Mouse (Mus musculus): ENCODE data around the gene Ppp1r26. TPM values are rescaled to one million over a fixed set of nuclear protein-coding genes. Genes with fewer than 3 reads are reported as not detected.
A peak's percentile ranks its signal among the peaks of the same experiment; 100 is the strongest.

Gene Ppp1r26
- 4.2 and 6.3 TPM in 2 replicates for polyA plus RNA-seq (2016; fragmentation: Nextera tagmentation; extraction: Ambion mirVana)

DNA sequence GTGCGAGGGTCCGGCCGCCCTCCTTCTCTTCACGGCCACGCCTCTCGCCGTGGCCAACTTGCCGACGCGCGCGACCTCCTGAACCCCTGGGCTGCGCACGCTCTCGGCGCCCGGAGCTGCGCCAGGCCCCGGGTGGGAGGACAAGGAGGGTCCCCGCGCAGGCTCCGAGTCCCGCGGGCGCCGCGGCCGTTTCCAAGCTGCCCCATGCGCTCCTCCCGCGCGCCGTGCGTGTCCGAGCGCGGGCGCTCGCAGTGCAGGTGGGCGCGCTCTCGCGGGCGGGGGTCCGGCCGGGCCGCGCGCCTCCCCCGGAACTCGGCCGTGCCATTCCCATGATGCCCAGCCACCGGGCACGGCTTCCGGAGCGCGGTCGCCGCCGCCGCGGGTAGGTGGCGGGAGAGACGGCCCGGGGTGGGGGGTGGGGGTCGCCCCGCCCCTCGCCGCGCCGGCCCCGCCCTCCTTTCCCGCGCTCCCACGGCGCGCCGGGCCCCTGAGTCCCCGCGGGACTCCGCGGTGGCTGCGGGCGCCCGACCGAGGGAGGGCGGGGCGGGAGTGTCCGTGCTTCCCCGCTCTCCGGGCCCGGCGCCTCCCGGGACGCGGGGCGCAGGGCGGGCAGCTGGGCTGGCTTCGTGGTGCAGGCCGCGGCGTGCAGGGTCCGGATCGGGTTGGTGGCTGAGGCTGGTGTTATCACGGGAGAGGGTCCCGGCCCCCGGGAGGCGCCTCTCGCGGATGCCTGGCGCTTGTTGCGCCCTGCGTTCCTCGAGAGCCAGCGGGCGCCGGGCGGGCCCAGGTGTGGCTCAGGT is at the start of gene Ppp1r26:
TSS of gene Ppp1r26 (plus strand) at position 286 of the 800 bp plus-strand sequence.
- H3K4me1 ChIP-seq, result peaks cover 24% of the 10 kb centered on the region
- H3K36me3 ChIP-seq, result peaks cover 27% of the 10 kb centered on the region
- H3K9me3 ChIP-seq (replicated peaks), result no peaks in the 10 kb centered on the region
- peak within 1 kb of the TSS; percentile 90 for H3K27ac ChIP-seq
- peak; percentile 68 for DNase-seq (ENCODE audit: low spot score)
- under 1% methylated on average over 113 of the region's 118 CpGs for WGBS
- H3K4me3 ChIP-seq, result peak within 1 kb of the TSS; percentile 87
- peaks cover 29% of the 10 kb centered on the region for H3K27me3 ChIP-seq (ENCODE audit: low read depth, poor library complexity, severe bottlenecking)

DNA sequence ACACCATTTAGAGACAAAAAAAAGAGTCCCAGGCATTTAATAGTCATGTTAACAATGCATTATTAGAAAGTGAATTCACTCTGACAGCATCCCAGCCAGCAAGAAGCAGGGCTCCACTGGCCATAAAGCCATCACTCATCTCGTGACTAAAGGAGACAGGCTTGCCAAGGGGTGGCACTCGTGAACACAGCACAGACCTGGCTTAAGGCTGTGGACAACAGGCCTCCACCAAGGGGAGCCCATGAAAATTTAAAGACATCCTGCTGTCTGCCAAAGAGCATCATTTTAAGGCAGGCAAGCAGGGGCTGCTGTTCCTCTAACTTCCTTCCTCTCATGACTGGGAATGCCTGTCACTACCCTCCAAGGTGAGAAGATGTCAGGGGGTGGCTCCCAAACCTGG is 49.7 kb upstream of the Ppp1r26 start:
- DNase-seq (ENCODE audit: low spot score), result no peak
- Histone ChIP-seq H3K36me3 (no peaks in the 10 kb centered on the region), H3K4me1 (peaks cover 33% of the 10 kb centered on the region), H3K9me3 (replicated peaks) (no peaks in the 10 kb centered on the region), H3K4me3 (no peak overlapping the region), H3K27ac (peak overlapping the region; percentile 32; the same call in 1 of the 2 replicates), H3K27me3 (ENCODE audit: low read depth, poor library complexity, severe bottlenecking) (no peaks in the 10 kb centered on the region)
- WGBS, result 41% methylated on average over 2 of the region's 2 CpGs

DNA sequence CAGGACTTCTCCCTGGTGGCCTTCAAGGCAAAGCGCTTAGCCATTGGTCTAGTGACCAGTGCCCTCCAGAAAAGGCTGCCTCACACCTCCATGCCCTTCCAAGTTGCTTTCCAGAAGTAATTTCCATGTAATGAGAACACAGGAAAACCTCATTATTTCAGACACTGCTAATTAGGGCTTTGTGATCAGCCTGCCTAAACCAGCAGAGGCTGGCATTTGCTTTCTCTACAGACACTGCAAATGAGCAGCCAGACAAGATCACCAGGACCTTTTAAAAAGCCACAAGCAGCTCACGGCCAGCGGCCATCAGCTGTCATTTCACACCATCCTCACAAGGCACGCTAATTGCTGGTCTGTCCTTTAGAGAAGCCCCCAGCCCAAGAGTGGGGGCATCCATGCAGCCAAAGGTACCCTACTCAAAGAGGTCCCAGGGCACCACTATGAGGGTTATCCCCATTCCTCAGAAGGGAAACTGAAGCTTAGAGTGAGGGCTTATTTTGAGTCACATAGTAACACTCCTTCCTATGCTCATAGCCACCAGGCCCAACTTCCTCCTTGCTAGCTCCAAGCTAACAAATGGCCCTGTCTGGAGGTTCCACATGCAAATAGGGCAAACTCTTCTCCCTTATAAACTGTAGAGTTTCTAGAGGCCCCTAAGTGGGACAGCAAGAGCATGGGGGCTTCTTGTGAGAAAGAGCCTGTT is 49.0 kb upstream of the Ppp1r26 start:
- 51% methylated on average over 4 of the region's 4 CpGs for WGBS
- Histone ChIP-seq H3K27ac (peak overlapping the region; percentile 32; the same call in 1 of the 2 replicates), H3K36me3 (no peaks in the 10 kb centered on the region), H3K4me3 (no peak overlapping the region), H3K9me3 (replicated peaks) (no peaks in the 10 kb centered on the region), H3K4me1 (peaks cover 39% of the 10 kb centered on the region), H3K27me3 (ENCODE audit: low read depth, poor library complexity, severe bottlenecking) (no peaks in the 10 kb centered on the region)
- no peak for DNase-seq (ENCODE audit: low spot score)

DNA sequence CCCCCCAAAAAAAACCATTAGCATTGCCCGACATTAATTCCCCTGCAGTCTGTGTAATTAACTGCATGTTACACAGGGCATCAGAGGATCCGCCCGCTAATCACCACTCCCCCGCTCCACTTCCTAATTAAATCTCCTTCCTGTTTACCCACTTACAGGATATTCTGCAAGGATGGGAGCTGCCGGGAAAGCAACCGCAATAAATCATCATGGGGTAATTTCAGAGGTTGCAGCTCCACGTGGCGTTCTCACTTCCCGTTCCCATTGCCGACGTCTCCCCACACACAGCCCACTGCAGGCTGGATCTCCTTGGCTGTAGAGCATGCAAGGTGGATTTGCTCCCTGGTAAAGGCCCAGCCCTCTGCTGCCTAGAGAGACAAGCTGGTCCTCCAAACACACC is 45.0 kb upstream of the Ppp1r26 start:
- Histone ChIP-seq H3K4me1 (peaks cover 26% of the 10 kb centered on the region), H3K27me3 (ENCODE audit: low read depth, poor library complexity, severe bottlenecking) (no peaks in the 10 kb centered on the region), H3K9me3 (replicated peaks) (no peaks in the 10 kb centered on the region), H3K4me3 (no peak overlapping the region), H3K36me3 (no peaks in the 10 kb centered on the region), H3K27ac (peak overlapping the region; percentile 54; the same call in 1 of the 2 replicates)
- DNase-seq (ENCODE audit: low spot score), result peak; percentile 54
- WGBS, result 20% methylated on average over 11 of the region's 11 CpGs

DNA sequence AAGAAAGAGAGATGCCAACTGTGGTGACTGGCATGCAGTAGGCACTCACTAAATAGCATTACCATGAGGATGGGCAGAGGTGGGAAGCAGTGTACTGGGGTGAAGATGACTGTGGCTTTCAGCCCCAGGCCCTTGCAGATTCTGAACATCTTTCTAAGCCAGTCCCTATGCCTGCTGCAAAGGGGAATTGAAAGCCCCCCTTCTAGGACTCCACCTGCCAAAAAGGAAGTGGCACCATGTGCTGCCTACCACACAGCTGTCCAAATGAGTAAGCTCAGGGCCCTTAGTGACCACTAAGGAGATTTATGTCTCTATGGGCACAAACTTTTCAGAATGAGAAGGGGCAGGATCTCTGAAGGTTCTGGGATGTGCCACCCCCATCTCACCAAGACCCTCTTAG is 44.5 kb upstream of the Ppp1r26 start:
- DNase-seq (ENCODE audit: low spot score), result no peak
- H3K4me1 ChIP-seq, result peaks cover 21% of the 10 kb centered on the region
- H3K9me3 ChIP-seq (replicated peaks), result no peaks in the 10 kb centered on the region
- H3K36me3 ChIP-seq, result no peaks in the 10 kb centered on the region
- H3K4me3 ChIP-seq, result no peak overlapping the region
- H3K27ac ChIP-seq, result peak overlapping the region; percentile 22; the same call in 1 of the 2 replicates
- H3K27me3 ChIP-seq (ENCODE audit: low read depth, poor library complexity, severe bottlenecking), result no peaks in the 10 kb centered on the region

DNA sequence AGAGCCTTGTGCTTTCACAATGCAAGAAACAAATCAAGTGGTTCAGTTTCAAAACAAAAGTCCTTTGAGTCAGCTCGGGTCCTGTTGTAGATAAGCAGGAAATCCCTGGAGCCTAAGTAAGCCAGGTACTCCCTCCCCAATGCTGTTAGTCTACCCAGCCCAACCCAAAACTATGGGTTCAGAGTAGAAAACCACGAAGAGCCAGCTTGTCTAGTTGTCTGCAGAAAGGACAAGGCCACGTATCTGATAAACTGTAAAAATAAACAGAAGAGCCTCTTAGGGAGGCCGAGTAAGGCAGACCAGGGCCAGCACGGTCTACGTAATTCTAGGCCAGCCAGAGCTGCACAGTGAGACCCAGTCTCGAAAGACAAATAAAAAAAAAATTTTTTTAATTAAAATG is 38.8 kb upstream of the Ppp1r26 start:
- peak overlapping the region; percentile 34 for H3K27ac ChIP-seq
- H3K4me3 ChIP-seq, result no peak overlapping the region
- 70% methylated on average over 7 of the region's 7 CpGs for WGBS
- H3K27me3 ChIP-seq (ENCODE audit: low read depth, poor library complexity, severe bottlenecking), result no peaks in the 10 kb centered on the region
- H3K4me1 ChIP-seq, result peaks cover 21% of the 10 kb centered on the region
- no peaks in the 10 kb centered on the region for H3K9me3 ChIP-seq (replicated peaks)
- DNase-seq (ENCODE audit: low spot score), result no peak
- H3K36me3 ChIP-seq, result no peaks in the 10 kb centered on the region

DNA sequence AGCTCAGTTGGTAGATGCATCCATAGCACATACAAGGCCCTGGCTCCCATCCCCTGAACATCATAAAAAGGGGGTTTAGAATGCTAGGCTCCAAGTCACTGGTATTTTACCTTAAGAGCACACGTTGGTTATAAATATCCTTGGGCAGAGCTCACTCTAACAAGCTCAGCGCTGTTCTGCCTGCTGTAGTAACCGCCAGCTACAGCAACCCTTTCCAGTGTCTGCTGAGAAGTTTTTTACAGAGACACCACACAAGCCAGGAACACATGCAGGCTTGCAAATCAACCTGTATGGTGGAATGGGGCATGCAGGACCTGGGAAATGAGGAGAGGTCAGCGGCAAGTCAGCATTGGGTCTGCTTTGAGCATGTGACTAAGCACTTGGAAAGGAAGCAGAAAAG is 37.5 kb upstream of the Ppp1r26 start:
- no peaks in the 10 kb centered on the region for H3K27me3 ChIP-seq (ENCODE audit: low read depth, poor library complexity, severe bottlenecking)
- no peak overlapping the region for H3K27ac ChIP-seq
- DNase-seq (ENCODE audit: low spot score), result no peak
- no peaks in the 10 kb centered on the region for H3K9me3 ChIP-seq (replicated peaks)
- 85% methylated on average over 4 of the region's 4 CpGs for WGBS
- no peak overlapping the region for H3K4me3 ChIP-seq
- no peaks in the 10 kb centered on the region for H3K36me3 ChIP-seq
- peaks cover 22% of the 10 kb centered on the region for H3K4me1 ChIP-seq

DNA sequence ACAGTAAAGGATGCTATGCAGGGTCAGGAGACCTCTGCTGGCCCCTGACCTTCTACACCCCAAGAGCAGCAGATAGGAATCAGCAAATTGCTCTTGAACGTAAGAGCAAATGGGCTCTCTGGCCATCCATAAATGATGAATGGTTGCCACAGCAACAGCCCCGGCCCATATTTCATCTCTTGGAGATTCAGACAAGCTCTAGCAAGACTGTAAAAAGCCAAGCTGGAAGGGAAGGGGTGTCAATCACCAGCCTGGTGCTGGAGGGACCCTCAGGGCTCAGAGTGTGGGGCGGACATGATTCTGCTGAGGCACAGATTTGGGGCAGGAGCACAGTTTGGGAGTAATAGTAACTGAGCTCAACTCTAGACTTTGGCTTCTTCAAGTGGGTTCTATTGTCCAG is 37.0 kb upstream of the Ppp1r26 start:
- no peaks in the 10 kb centered on the region for H3K36me3 ChIP-seq
- H3K4me3 ChIP-seq, result no peak overlapping the region
- peaks cover 27% of the 10 kb centered on the region for H3K4me1 ChIP-seq
- no peak for DNase-seq (ENCODE audit: low spot score)
- H3K9me3 ChIP-seq (replicated peaks), result no peaks in the 10 kb centered on the region
- no peak overlapping the region for H3K27ac ChIP-seq
- WGBS, result 64% methylated on average over 3 of the region's 3 CpGs
- no peaks in the 10 kb centered on the region for H3K27me3 ChIP-seq (ENCODE audit: low read depth, poor library complexity, severe bottlenecking)

DNA sequence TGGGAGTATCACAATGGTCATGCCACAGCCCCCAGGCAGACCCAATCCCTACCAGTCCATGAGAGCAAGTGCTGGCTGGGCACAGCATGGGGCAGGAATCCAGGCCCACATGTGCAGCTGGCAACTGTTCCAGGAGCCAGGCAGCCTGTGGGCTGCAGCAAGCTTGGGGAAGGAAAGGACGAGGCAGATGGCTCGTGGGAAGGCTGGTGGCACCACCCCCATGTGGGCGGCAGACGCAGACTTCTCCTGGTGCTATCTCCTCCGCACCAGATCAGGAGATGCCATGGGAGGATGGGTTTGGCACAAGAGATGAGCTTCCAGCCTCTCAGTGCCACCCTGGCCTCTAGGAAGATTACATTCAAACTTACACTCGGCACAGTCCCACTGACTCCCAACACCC is 33.7 kb upstream of the Ppp1r26 start:
- no peaks in the 10 kb centered on the region for H3K27me3 ChIP-seq (ENCODE audit: low read depth, poor library complexity, severe bottlenecking)
- 83% methylated on average over 6 of the region's 6 CpGs for WGBS
- no peak overlapping the region for H3K27ac ChIP-seq
- no peak for DNase-seq (ENCODE audit: low spot score)
- H3K36me3 ChIP-seq, result no peaks in the 10 kb centered on the region
- H3K9me3 ChIP-seq (replicated peaks), result no peaks in the 10 kb centered on the region
- peaks cover 41% of the 10 kb centered on the region for H3K4me1 ChIP-seq
- no peak overlapping the region for H3K4me3 ChIP-seq

DNA sequence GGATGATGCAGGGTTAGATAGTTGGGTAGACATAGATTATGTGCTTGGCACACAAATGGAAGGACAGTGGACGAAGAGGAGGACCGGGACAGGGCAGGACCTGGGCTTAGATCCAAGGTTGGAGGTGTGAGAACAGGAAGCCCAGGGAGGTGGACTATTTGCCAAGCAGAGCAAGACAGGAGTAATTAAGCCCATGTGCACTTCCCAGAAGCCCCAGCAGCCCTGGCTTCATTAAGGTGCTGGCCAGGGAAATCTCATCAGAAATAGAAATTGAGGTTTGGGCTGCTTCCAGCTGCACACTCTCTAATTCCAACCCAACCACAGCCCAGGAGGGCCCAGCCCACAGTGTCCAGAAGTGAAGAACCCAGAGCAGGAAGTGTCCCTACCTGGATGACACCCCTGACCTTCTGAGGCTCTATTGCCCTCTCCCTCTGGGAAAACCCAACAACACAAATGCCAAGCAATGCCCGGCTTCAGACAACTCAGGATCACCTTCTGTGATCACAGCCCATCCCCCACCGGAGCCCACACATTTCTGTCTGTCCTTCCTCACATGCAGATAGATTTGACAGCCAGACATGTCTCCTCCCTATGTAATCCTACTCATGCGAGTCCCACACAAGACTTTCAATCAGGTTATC is 32.4 kb upstream of the Ppp1r26 start:
- Histone ChIP-seq H3K27me3 (ENCODE audit: low read depth, poor library complexity, severe bottlenecking) (no peaks in the 10 kb centered on the region), H3K4me1 (peaks cover 40% of the 10 kb centered on the region), H3K27ac (no peak overlapping the region), H3K36me3 (no peaks in the 10 kb centered on the region), H3K9me3 (replicated peaks) (no peaks in the 10 kb centered on the region), H3K4me3 (no peak overlapping the region)
- WGBS, result 88% methylated on average over 5 of the region's 5 CpGs
- DNase-seq (ENCODE audit: low spot score), result no peak

DNA sequence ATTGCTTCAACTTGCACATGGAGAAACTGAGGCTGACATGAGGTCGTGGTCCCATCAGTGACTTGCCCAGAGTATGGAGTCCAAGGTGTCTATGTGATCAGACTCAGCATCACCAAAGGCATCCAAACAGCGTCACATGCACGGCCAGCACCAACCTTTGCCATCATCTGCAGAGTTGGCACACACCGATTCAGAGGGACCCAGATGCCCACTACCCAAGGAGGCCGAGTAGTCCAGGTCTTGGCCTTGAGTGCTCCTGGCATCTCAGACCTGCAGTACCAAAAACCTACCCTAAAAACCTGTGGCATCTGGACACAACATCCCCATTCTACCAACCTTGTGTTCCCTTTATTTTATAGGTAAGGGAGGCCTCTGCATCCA is 31.9 kb upstream of the Ppp1r26 start:
- Histone ChIP-seq H3K27me3 (ENCODE audit: low read depth, poor library complexity, severe bottlenecking) (no peaks in the 10 kb centered on the region), H3K4me3 (no peak overlapping the region), H3K4me1 (peaks cover 36% of the 10 kb centered on the region), H3K27ac (no peak overlapping the region), H3K9me3 (replicated peaks) (no peaks in the 10 kb centered on the region), H3K36me3 (no peaks in the 10 kb centered on the region)
- DNase-seq (ENCODE audit: low spot score), result no peak
- 93% methylated on average over 5 of the region's 5 CpGs for WGBS

DNA sequence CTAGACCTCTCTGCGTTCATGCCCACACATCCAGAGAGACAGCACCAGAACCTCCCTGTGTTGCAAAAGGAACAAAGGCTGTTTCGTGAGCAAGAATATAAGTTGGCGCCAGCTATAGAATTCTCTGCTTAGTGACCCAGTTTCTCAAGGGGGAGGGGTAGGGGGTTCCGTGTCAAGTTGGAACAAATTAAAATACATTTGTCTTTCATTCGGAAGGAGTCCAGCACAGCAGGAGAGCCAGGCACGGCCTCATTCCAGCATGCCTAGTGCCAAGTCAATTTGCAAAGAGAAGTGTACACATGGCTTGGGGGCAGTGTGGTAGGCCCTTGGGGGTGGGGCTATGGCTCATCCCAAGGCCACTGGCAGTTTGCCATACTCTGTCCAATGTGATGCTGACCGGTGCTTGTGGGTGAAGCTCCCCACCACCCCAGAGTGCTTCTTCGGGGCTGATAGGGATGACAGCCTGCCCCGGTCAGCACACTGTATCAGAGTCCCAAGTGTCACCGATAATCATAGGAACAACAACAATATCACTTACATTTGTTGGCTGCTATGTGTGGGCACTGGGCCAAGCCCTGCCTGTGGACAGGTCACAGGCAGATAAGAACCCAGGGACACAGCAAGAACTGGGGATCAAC is 31.1 kb upstream of the Ppp1r26 start:
- 87% methylated on average over 10 of the region's 10 CpGs for WGBS
- Histone ChIP-seq H3K36me3 (no peaks in the 10 kb centered on the region), H3K9me3 (replicated peaks) (no peaks in the 10 kb centered on the region), H3K4me3 (no peak overlapping the region), H3K4me1 (peaks cover 36% of the 10 kb centered on the region), H3K27ac (peak overlapping the region; percentile 6; the same call in 1 of the 2 replicates), H3K27me3 (ENCODE audit: low read depth, poor library complexity, severe bottlenecking) (no peaks in the 10 kb centered on the region)
- DNase-seq (ENCODE audit: low spot score), result no peak

Measured in limb, embryonic 10.5 days (tissue).